Mouse (Mus musculus): Measurements from ENCODE around the gene Bmp2k. TPM values are rescaled to one million over a fixed set of nuclear protein-coding genes. Genes with fewer than 3 reads are reported as not detected.

The Bmp2k gene
- polyA plus RNA-seq, 1 experiment from 2014 or later, result 7.5 TPM

DNA sequence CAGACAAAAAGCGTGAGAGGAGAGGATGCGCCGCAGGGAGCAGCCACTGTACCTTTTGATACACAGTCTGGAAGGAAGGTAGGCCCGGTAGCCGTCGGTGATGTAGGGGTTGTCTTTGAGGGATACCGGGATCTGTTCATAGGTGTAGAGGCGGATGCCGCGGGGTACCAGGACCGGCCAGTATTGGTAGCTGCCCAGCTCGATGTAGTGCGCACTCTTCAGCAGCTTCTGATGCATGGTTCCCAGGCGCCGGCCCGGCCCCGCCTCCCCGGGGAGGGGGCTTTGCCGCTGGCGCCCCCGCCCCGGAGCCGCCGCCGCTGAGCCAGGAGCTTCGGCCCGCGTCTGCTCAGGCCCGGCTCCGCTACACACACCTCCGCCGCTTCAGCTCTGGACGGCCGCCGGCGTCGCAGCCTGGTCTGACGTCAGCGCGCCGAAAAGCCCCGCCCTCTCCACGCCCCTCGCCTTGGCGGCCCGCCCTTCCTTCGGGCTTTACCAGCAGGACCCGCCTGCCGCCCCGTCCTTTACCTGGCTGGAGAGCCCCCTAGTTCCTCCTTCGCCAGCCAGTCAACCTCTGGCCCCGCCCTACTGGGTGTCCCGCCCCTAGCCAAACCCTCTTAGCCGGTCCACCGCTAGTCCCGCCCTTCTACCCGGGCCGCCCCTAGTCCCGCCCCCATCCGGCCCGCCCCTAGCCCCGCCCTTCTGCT lies 113.9 kb downstream of the Bmp2k start, which contains the start of gene Paqr3:
Paqr3 (minus strand) TSS at position 390 of the 704 bp plus-strand sequence.
- H3K4me3 ChIP-seq, result peak within 1 kb of the TSS; percentile 74
- H3K27ac ChIP-seq, result peak within 1 kb of the TSS; percentile 81
- no peaks in the 10 kb centered on the region; the same call in 1 of the 2 replicates for H3K27me3 ChIP-seq (ENCODE audit: low read depth, poor library complexity, severe bottlenecking)
- 1% methylated on average over 62 of the region's 62 CpGs for WGBS
- H3K4me1 ChIP-seq, result peaks cover 12% of the 10 kb centered on the region
- H3K36me3 ChIP-seq, result peaks cover 8% of the 10 kb centered on the region; the same call in 1 of the 2 replicates
- H3K9me3 ChIP-seq (replicated peaks), result no peaks in the 10 kb centered on the region
- DNase-seq (ENCODE audit: low spot score), result peak; percentile 98

DNA sequence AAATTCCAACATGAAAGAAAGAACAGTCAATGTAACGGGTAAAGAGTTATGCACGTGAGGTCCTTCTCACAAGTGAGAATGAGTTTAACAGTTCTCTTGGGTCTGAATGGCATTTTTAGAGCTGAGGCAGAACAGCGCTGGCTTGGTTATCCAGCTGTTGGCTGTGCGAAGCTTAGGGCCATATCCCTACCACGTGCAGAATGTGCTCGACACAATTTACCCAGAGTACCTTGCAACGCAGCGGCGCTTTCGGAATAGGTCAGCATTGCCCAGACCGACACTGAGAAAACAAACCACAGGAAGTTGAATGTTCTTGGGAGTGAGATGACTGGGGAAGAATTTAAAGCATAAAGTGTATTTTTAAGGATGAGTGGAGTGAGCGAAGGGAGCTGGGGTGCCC lies 127.5 kb downstream of the Bmp2k start:
- Histone ChIP-seq H3K4me1 (0 out of 2 replicates have a peak, but pooled peaks cover 3% of the 10 kb centered on the region), H3K36me3 (no peaks in the 10 kb centered on the region), H3K27me3 (ENCODE audit: low read depth, poor library complexity, severe bottlenecking) (no peaks in the 10 kb centered on the region), H3K4me3 (no peak overlapping the region), H3K9me3 (replicated peaks) (no peaks in the 10 kb centered on the region), H3K27ac (no peak overlapping the region)
- no peak for DNase-seq (ENCODE audit: low spot score)
- WGBS, result 85% methylated on average over 12 of the region's 12 CpGs

DNA sequence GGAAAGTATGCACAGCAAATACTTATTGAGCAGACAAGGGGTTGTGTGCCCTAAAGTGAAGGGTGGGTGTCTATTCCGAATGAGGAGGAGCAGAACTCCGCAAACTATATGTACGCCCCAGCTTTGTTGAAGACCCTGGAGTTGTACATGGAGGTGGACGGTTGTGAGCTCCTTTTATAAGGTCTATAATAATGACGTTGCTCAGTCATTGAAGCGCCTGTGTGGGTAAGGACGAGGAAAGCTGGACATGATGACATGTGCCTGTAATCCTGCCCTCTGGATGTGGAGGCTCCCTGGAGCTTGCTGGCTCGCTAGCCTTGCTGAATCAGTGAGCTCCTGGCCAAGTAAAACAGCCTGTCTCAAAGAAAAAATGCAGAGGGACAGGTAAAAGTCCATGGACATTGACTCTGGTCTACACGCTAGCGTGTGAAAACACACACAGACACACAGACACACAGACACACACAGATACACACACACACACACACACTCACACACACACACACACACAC lies 128.0 kb downstream of the Bmp2k start:
- Histone ChIP-seq H3K4me1 (0 out of 2 replicates have a peak, but pooled peaks cover 3% of the 10 kb centered on the region), H3K36me3 (no peaks in the 10 kb centered on the region), H3K4me3 (no peak overlapping the region), H3K9me3 (replicated peaks) (no peaks in the 10 kb centered on the region), H3K27me3 (ENCODE audit: low read depth, poor library complexity, severe bottlenecking) (no peaks in the 10 kb centered on the region), H3K27ac (no peak overlapping the region)
- DNase-seq (ENCODE audit: low spot score), result no peak
- 78% methylated on average over 10 of the region's 10 CpGs for WGBS

DNA sequence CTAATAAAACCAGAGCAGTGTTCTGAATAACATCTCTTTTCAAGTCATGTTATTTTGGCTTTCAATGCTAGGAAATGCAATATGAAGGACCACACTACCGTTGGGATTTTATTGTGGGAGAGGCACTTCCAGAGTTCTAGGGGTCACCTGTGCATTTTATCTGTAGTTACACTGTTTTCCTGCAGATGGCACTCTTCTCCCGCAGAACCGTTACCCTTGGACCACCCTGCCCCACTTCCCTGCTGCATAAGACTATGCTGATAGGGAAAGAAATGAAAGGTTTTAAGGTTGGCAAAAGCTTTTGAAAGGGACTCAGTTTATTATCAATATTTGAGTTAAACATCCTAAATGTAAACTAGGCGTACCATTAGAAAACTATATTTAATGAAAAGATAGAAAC lies 128.5 kb downstream of the Bmp2k start:
- WGBS, result 21% methylated on average over 4 of the region's 4 CpGs
- no peak overlapping the region for H3K27ac ChIP-seq
- H3K4me3 ChIP-seq, result no peak overlapping the region
- H3K27me3 ChIP-seq (ENCODE audit: low read depth, poor library complexity, severe bottlenecking), result no peaks in the 10 kb centered on the region
- H3K9me3 ChIP-seq (replicated peaks), result no peaks in the 10 kb centered on the region
- H3K36me3 ChIP-seq, result no peaks in the 10 kb centered on the region
- H3K4me1 ChIP-seq, result 0 out of 2 replicates have a peak, but pooled peaks cover 3% of the 10 kb centered on the region
- peak; percentile 65 for DNase-seq (ENCODE audit: low spot score)

DNA sequence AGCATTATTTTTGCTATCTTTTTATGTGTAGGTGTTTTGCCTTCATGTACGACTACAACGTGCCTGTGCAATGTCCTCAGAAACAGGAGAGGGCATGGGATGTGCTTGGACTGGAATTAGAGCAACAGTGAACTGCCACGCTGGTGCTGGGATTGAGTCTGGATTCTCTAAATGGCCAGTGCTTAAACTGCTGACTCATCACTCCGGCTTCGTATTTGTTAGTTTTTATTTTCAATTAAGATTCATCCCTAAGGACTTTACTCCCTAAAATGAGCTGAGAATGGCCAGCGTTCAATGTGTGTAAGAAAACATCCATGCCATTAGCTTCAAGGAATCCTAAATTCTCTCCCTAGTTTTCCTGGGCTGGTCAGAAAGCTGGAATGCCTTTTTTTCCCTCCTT lies 129.8 kb downstream of the Bmp2k start:
- H3K27me3 ChIP-seq (ENCODE audit: low read depth, poor library complexity, severe bottlenecking), result no peaks in the 10 kb centered on the region
- H3K4me3 ChIP-seq, result no peak overlapping the region
- no peak for DNase-seq (ENCODE audit: low spot score)
- H3K27ac ChIP-seq, result no peak overlapping the region
- no peaks in the 10 kb centered on the region for H3K36me3 ChIP-seq
- 0 out of 2 replicates have a peak, but pooled peaks cover 3% of the 10 kb centered on the region for H3K4me1 ChIP-seq
- WGBS, result 86% methylated on average over 6 of the region's 6 CpGs
- H3K9me3 ChIP-seq (replicated peaks), result no peaks in the 10 kb centered on the region

DNA sequence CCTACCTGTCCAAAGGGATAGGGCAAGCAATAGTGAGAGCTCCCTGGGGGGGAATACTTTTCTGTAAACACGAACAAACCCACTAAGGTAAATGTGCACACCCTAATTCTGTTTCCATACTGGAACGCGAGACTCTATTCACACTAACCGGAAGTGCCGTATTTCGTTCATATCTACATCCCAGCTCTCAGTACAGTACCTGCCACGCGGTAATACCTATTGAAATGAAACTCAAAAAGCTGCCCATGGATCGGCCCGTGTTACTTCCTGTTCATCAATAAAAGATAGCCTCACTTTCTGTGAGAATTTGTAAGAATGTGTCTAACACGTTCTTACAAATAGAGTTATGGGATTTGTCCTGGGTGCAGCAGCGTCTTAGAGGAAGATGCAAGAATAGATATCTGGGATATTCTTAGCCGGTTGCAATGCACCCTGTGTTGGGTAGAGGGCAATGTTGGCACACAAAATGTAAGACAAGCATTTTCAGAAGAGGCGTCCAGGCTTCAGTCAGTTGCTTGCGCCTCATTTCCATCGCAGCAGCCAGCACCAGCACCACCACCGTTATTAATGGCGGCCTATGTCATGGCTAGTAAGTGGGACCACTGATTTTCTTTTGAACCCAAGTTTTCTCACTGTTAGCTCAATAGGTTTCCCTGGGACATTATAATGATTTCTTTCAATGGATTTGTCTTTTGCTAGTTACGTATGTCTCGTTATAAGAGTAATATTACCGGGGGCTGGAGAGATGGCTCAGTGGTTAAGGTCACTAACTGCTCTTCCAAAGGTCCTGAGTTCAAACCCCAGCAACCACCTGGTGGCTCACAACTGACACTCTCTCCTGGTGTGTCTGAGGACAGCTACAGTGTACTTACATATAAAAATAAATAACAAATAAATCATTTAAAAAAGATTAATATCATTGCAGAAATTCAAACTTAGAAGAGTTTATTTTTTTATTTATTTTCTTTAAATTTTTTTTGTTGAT lies 131.0 kb downstream of the Bmp2k start:
- WGBS, result 59% methylated on average over 21 of the region's 21 CpGs
- 0 out of 2 replicates have a peak, but pooled peaks cover 3% of the 10 kb centered on the region for H3K4me1 ChIP-seq
- DNase-seq (ENCODE audit: low spot score), result peak; percentile 57
- H3K9me3 ChIP-seq (replicated peaks), result no peaks in the 10 kb centered on the region
- H3K4me3 ChIP-seq, result no peak overlapping the region
- no peaks in the 10 kb centered on the region for H3K36me3 ChIP-seq
- H3K27ac ChIP-seq, result no peak overlapping the region
- no peaks in the 10 kb centered on the region for H3K27me3 ChIP-seq (ENCODE audit: low read depth, poor library complexity, severe bottlenecking)

DNA sequence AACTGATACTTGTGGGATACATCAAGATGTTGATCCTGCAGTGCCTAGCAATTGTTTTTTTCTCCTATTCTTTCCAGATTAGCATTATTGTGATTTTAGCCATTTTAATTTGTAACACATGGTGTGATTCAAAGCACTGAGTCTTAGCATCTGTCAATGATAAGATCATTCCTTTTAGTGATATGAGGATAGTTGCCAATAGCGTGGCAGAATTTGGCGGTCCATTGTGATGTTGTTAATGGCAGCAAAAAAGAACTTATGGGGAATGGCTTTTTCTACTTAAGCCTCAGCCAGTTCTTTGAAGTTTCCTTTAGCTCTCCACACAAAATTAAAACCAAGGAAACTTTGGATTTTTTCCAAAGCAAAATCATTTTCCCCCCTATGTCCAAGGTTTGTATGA lies 132.1 kb downstream of the Bmp2k start:
- H3K4me3 ChIP-seq, result no peak overlapping the region
- H3K36me3 ChIP-seq, result no peaks in the 10 kb centered on the region
- H3K27ac ChIP-seq, result no peak overlapping the region
- no peak for DNase-seq (ENCODE audit: low spot score)
- H3K4me1 ChIP-seq, result 0 out of 2 replicates have a peak, but pooled peaks cover 3% of the 10 kb centered on the region
- no peaks in the 10 kb centered on the region for H3K27me3 ChIP-seq (ENCODE audit: low read depth, poor library complexity, severe bottlenecking)
- H3K9me3 ChIP-seq (replicated peaks), result no peaks in the 10 kb centered on the region
- 99% methylated on average over 2 of the region's 2 CpGs for WGBS

DNA sequence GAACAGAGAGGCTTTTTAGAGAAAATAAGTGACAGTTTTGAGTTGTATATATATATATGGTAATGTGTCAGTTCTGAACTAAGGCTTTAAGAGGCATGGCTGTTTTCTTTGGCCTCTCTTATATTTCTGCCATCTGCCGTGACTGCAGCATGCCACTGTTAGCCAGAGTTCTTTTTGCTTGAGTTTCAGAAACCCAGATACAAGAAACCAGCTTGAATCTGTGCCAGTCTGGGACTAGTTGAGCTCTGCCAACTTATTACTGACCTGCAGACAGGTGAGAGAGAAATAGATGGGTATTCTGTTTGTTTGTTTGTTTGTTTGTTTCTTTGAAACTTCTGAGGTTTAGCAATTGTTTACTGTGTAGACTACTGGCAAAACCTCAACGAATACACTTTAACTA lies 137.8 kb downstream of the Bmp2k start:
- H3K27me3 ChIP-seq (ENCODE audit: low read depth, poor library complexity, severe bottlenecking), result no peaks in the 10 kb centered on the region
- DNase-seq (ENCODE audit: low spot score), result no peak
- no peaks in the 10 kb centered on the region for H3K4me1 ChIP-seq
- H3K27ac ChIP-seq, result no peak overlapping the region
- WGBS, result 89% methylated on average over 2 of the region's 2 CpGs
- no peaks in the 10 kb centered on the region for H3K9me3 ChIP-seq (replicated peaks)
- H3K4me3 ChIP-seq, result no peak overlapping the region
- H3K36me3 ChIP-seq, result no peaks in the 10 kb centered on the region

Other genes with a start within 250 kb of the Bmp2k start
- 19.0 and 21.6 TPM in 2 replicates for gene Anxa3, start 204.3 kb upstream of the Bmp2k start, polyA plus RNA-seq (2016; fragmentation: Nextera tagmentation; extraction: Ambion mirVana)
- 8.7 and 10.8 TPM in 2 replicates for gene Paqr3, start 113.9 kb downstream of the Bmp2k start, polyA plus RNA-seq (2016; fragmentation: Nextera tagmentation; extraction: Ambion mirVana)

All from limb, embryonic 10.5 days (tissue).